Mouse (Mus musculus): ENCODE measurements around the gene Ankrd12. TPM values are rescaled to one million over a fixed set of nuclear protein-coding genes. Genes with fewer than 3 reads are reported as not detected.

The Ankrd12 gene
- total and polyA plus RNA-seq, 3 experiments: 9.6 to 13.3 TPM; not detected in 1

DNA sequence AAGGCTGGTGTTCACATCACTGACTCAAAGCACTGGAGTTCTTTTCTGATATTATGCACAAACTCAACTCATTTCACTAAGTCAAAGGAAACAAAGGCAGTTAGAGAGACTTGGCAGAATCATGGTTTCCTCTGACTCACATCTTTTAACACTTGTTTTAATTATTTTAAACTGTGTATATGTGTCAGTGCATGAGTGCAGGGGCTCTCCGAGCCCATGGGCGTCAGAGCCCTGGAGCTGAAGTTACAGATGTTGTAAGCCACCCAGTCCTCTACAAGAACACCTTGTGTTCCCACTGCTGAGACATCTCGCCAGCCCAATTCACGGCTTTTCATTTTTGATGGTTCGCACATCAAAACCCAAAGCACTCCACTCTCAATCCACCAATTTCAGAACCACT is 43.6 kb downstream of the Ankrd12 start:
- Histone ChIP-seq H3K36me3 (ENCODE audit: control insufficient read depth in 1 of 2, insufficient read depth in 2 of 2, low read length in 2 of 2) (peaks cover 0 to 10% of the 10 kb centered on the region in 2 experiments; a peak in 2 of 4 replicates), H3K4me1 (ENCODE audit: control insufficient read depth in 1 of 2, insufficient read depth in 2 of 2, low read length in 2 of 2) (no peaks in the 10 kb centered on the region), H3K9me3 (replicated peaks; ENCODE audit: insufficient read depth, low read length) (no peaks in the 10 kb centered on the region), H3K27me3 (ENCODE audit: control insufficient read depth in 1 of 2, insufficient read depth in 2 of 2, low read length in 2 of 2) (no peaks in the 10 kb centered on the region), H3K27ac (ENCODE audit: control insufficient read depth, low read depth, low read length) (no peak overlapping the region), H3K9ac (ENCODE audit: control insufficient read depth, low read depth, low read length, poor library complexity, severe bottlenecking) (no peak overlapping the region), H3K79me2 (ENCODE audit: control insufficient read depth, insufficient read depth, low read length, poor library complexity) (no peaks in the 10 kb centered on the region), H3K4me3 (ENCODE audit: control insufficient read depth in 1 of 2, insufficient read depth in 1 of 2, low read depth in 2 of 2, low read length in 2 of 2) (no peak overlapping the region)
- no peak for DNase-seq (ENCODE audit: low read depth, low spot score)
- TF ChIP-seq ELF1 (IDR thresholded peaks at IDR 0.05; ENCODE audit: low read depth, low read length): no peak
- TF ChIP-seq MAZ (IDR thresholded peaks at IDR 0.05; ENCODE audit: low read depth, low read length): no peak
- no peak for TF ChIP-seq MEF2A (IDR thresholded peaks at IDR 0.05; ENCODE audit: extremely low read depth, insufficient replicate concordance, low read depth, low read length, poor library complexity, severe bottlenecking)
- no peak for TF ChIP-seq BHLHE40 (IDR thresholded peaks at IDR 0.05; ENCODE audit: borderline replicate concordance, low read depth, low read length)
- TF ChIP-seq RAD21 (IDR thresholded peaks at IDR 0.05; ENCODE audit: low read depth, low read length): no peak
- TF ChIP-seq CTCF (IDR thresholded peaks at IDR 0.05 in 2 of 3, conservative IDR thresholded peaks at IDR 0.05 in 1 of 3; ENCODE audit: control insufficient read depth in 1 of 3, insufficient read depth in 1 of 3, low read depth in 2 of 3, low read length in 3 of 3, poor library complexity in 1 of 3, severe bottlenecking in 1 of 3): no peak
- no peak for TF ChIP-seq POLR2AphosphoS5 (IDR thresholded peaks at IDR 0.05; ENCODE audit: borderline replicate concordance, low read depth, low read length)
- no peak for TF ChIP-seq ZC3H11A (IDR thresholded peaks at IDR 0.05; ENCODE audit: low read depth, low read length)
- TF ChIP-seq UBTF (IDR thresholded peaks at IDR 0.05; ENCODE audit: borderline replicate concordance, insufficient read depth, low read depth, low read length): no peak
- TF ChIP-seq SIN3A (IDR thresholded peaks at IDR 0.05; ENCODE audit: low read length): no peak
- no peak for TF ChIP-seq POLR2AphosphoS2 (IDR thresholded peaks at IDR 0.05; ENCODE audit: low read length)
- no peak for TF ChIP-seq MXI1 (IDR thresholded peaks at IDR 0.05; ENCODE audit: low read depth, low read length)
- TF ChIP-seq MYB (IDR thresholded peaks at IDR 0.05; ENCODE audit: low read depth, low read length): no peak

DNA sequence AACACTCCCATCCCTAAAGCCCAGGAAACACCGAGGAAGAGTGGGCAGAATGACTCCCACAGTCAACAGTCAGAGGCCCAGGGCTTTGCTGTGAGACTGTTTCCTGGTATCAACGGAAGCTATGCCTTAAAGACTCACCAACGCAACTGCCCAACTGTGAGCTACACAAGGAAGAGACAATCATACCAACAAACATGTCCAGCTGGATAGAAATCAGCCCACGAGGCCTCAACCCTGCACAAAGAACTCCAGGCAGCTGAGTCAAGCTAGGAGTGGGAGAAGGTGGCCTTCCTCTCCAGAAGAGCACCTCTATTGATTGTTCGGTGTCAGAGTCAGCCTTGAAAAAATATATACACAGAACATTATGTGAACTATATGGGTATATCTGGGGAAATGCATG is 44.9 kb downstream of the Ankrd12 start:
- H3K79me2 ChIP-seq (ENCODE audit: control insufficient read depth, insufficient read depth, low read length, poor library complexity): no peaks in the 10 kb centered on the region
- H3K9me3 ChIP-seq (replicated peaks; ENCODE audit: insufficient read depth, low read length): no peaks in the 10 kb centered on the region
- H3K27me3 ChIP-seq (ENCODE audit: control insufficient read depth in 1 of 2, insufficient read depth in 2 of 2, low read length in 2 of 2): no peaks in the 10 kb centered on the region
- H3K9ac ChIP-seq (ENCODE audit: control insufficient read depth, low read depth, low read length, poor library complexity, severe bottlenecking): no peak overlapping the region
- TF ChIP-seq TCF12 (IDR thresholded peaks at IDR 0.05; ENCODE audit: low read depth, low read length) (no peak), ZKSCAN1 (IDR thresholded peaks at IDR 0.05; ENCODE audit: low read depth, low read length) (no peak), RAD21 (IDR thresholded peaks at IDR 0.05; ENCODE audit: low read depth, low read length) (no peak), EP300 (IDR thresholded peaks at IDR 0.05; ENCODE audit: low read depth in 1 of 2, low read length in 2 of 2) (no peak), POLR2A (IDR thresholded peaks at IDR 0.05; ENCODE audit: control insufficient read depth in 1 of 2, insufficient read depth in 1 of 2, low read depth in 1 of 2, low read length in 2 of 2, poor library complexity in 1 of 2) (no peak), MAFK (IDR thresholded peaks at IDR 0.05; ENCODE audit: borderline replicate concordance, low read depth, low read length) (no peak), NELFE (IDR thresholded peaks at IDR 0.05; ENCODE audit: low read depth, low read length) (no peak), JUND (IDR thresholded peaks at IDR 0.05; ENCODE audit: low read depth, low read length) (no peak), POLR2AphosphoS5 (IDR thresholded peaks at IDR 0.05; ENCODE audit: borderline replicate concordance, low read depth, low read length) (no peak), USF2 (IDR thresholded peaks at IDR 0.05; ENCODE audit: borderline replicate concordance in 1 of 2, insufficient read depth in 1 of 2, low read depth in 1 of 2, low read length in 2 of 2) (no peak), SIN3A (IDR thresholded peaks at IDR 0.05; ENCODE audit: low read length) (no peak), CHD1 (IDR thresholded peaks at IDR 0.05; ENCODE audit: low read depth, low read length) (no peak), KAT2A (conservative IDR thresholded peaks at IDR 0.05; ENCODE audit: low read depth, low read length) (no peak), ZC3H11A (IDR thresholded peaks at IDR 0.05; ENCODE audit: low read depth, low read length) (no peak), NRF1 (IDR thresholded peaks at IDR 0.05; ENCODE audit: insufficient read depth, low read depth, low read length, poor library complexity, severe bottlenecking) (no peak), MYC (IDR thresholded peaks at IDR 0.05; ENCODE audit: low read depth, low read length) (no peak), ZNF384 (IDR thresholded peaks at IDR 0.05; ENCODE audit: low read depth, low read length) (no peak), USF1 (IDR thresholded peaks at IDR 0.05; ENCODE audit: low read depth, low read length) (no peak)
- no peaks in the 10 kb centered on the region for H3K4me1 ChIP-seq (ENCODE audit: control insufficient read depth in 1 of 2, insufficient read depth in 2 of 2, low read length in 2 of 2)
- no peak overlapping the region for H3K4me3 ChIP-seq (ENCODE audit: control insufficient read depth in 1 of 2, insufficient read depth in 1 of 2, low read depth in 2 of 2, low read length in 2 of 2)
- DNase-seq (ENCODE audit: low read depth, low spot score): no peak
- no peak overlapping the region for H3K27ac ChIP-seq (ENCODE audit: control insufficient read depth, low read depth, low read length)
- peaks cover 0 to 11% of the 10 kb centered on the region in 2 experiments; a peak in 2 of 4 replicates for H3K36me3 ChIP-seq (ENCODE audit: control insufficient read depth in 1 of 2, insufficient read depth in 2 of 2, low read length in 2 of 2)
